Mouse (Mus musculus) embryonic facial prominence, embryonic 14.5 days (tissue): ENCODE data around the gene Nop10. TPM values are rescaled to one million over a fixed set of nuclear protein-coding genes. Genes with fewer than 3 reads are reported as not detected.
"Not testable (repeated sequence)": the region's sequence is repeated elsewhere in the genome, so short reads cannot be mapped to it uniquely, and the experiment has no call there.

Experiments
- ATAC-seq: fragments of 200-750 bp; cut with Nextera tagmentation; 2 replicates; pipeline ENCODE4 v1.8.0; 2017; ENCODE audit warnings: low read depth, moderate number of reproducible peaks, moderate TSS enrichment
- DNase-seq: peaks from one replicate; pipeline ENCODE4 v3.0.0-alpha.2; 2015; ENCODE audit warnings: low spot score
- H3K27ac ChIP-seq: fragments of 300-500 bp; sonication (generic); replicated peaks from 2 replicates; pipeline ENCODE4 v1.5.1; 2014; ENCODE audit warnings: low read depth, mild to moderate bottlenecking, low read length, moderate library complexity
- H3K27me3 ChIP-seq: fragments of 300-500 bp; sonication (generic); replicated peaks from 2 replicates; pipeline ENCODE4 v1.6.1; 2014; ENCODE audit warnings: low read length; ENCODE audit not compliant: control insufficient read depth, insufficient read depth
- H3K36me3 ChIP-seq: fragments of 300-500 bp; sonication (generic); 2 replicates; pipeline ENCODE4 v1.6.1; 2014; ENCODE audit warnings: low read length, mixed read lengths; ENCODE audit not compliant: control insufficient read depth, insufficient read depth
- H3K4me1 ChIP-seq: fragments of 300-500 bp; sonication (generic); 2 replicates; pipeline ENCODE4 v1.6.1; 2014; ENCODE audit warnings: antibody characterized with exemption, low read length; ENCODE audit not compliant: control insufficient read depth, insufficient read depth
- H3K4me2 ChIP-seq: fragments of 300-500 bp; sonication (generic); 2 replicates; pipeline ENCODE4 v1.6.1; 2014; ENCODE audit warnings: low read depth, mild to moderate bottlenecking, low read length, moderate library complexity, mixed read lengths
- H3K4me3 ChIP-seq: fragments of 300-500 bp; sonication (generic); 2 replicates; pipeline ENCODE4 v1.5.1; 2014; ENCODE audit warnings: low read depth, mild to moderate bottlenecking, low read length
- H3K9ac ChIP-seq: fragments of 300-500 bp; sonication (generic); 2 replicates; pipeline ENCODE4 v1.6.1; 2014; ENCODE audit warnings: low read depth, mild to moderate bottlenecking, low read length, moderate library complexity, mixed read lengths
- H3K9me3 ChIP-seq: fragments of 300-500 bp; sonication (generic); 2 replicates; pipeline ENCODE4 v1.6.1; 2016; ENCODE audit warnings: low read length; ENCODE audit not compliant: control insufficient read depth
- WGBS: fragments of 180-500 bp; shearing (Covaris S2); extraction: QIAGEN DNeasy Blood & Tissue Kit; methylation state at CpG from one replicate; pipeline ENCODE4 v1.1.7; 2014; 5-methylcytosine and 5-hydroxymethylcytosine counted together
- polyA plus RNA-seq: library from polyadenylated mRNA; unstranded; fragments of >200 nt; fragmentation: Nextera tagmentation; extraction: Ambion mirVana; gene quantifications from 2 replicates; pipeline ENCODE4 v1.2.1, GENCODE M21; 2014

Nop10 gene
- polyA plus RNA-seq, 1 experiment from 2014 or later: 203 TPM

DNA sequence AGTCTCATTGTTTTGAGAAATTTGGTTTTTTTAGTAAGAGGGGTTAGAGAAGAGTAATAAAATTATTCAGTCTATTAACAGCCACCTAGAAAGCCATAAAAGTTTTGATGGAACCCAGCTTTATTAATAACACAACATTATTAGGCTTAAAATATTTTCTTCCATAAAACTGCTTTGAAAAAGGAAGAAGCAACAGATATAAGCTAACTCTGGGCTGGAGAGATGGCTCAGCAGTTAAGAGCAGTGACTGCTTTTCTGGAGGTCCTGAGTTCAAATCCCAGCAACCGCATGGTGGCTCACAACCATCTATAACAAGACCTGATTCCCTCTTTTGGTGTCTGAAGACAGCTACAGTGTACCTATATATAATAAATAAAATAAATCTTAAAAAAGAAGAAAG is 24.3 kb downstream of the Nop10 start:
- H3K27me3 ChIP-seq, H3K9ac ChIP-seq, DNase-seq, H3K36me3 ChIP-seq, H3K27ac ChIP-seq, H3K4me2 ChIP-seq, ATAC-seq, H3K4me3 ChIP-seq, H3K9me3 ChIP-seq, H3K4me1 ChIP-seq: not testable (repeated sequence)
- WGBS: 93% methylated on average over 1 of the region's 1 CpGs

DNA sequence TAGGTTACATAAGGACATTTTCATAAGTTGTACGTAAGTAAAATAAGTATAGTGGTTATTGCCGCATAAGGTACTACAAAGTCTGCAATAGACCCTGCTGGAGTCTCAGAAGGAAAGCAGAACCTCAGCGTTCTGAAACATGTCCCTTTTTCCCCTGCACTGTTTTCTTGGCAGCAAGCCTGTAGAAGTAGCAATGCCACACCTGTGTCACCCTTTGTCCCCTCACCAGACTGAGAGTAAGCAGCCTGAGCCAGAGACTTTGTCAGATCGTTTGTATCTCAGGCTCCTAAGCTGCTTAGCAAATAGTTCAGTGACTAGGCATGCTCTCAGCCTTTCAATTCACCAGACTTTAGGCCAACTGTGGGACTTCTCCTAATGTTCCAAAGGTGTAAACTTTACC is 25.3 kb downstream of the Nop10 start:
- WGBS: 63% methylated on average over 4 of the region's 4 CpGs
- H3K4me1 ChIP-seq: peaks cover 7% of the 10 kb centered on the region
- peak; percentile 61; the same call in 1 of the 2 replicates for ATAC-seq

GRCm38 (mm10) chr2:112289507-112289906 is 27.8 kb downstream of the Nop10 start:
- Histone ChIP-seq H3K27me3 (no peaks in the 10 kb centered on the region), H3K4me2 (no peak overlapping the region), H3K27ac (no peak overlapping the region), H3K36me3 (no peaks in the 10 kb centered on the region), H3K9ac (no peak overlapping the region), H3K4me1 (no peaks in the 10 kb centered on the region; the same call in 1 of the 2 replicates), H3K9me3 (no peaks in the 10 kb centered on the region), H3K4me3 (no peak overlapping the region)
- ATAC-seq (no peak), DNase-seq (no peak)
- WGBS: 83% methylated on average over 3 of the region's 3 CpGs

More for the DNA sequence above, 25.3 kb downstream of the Nop10 start:
- Histone ChIP-seq H3K27me3 (no peaks in the 10 kb centered on the region), H3K4me2 (no peak overlapping the region), H3K4me3 (no peak overlapping the region), H3K9me3 (no peaks in the 10 kb centered on the region), H3K36me3 (no peaks in the 10 kb centered on the region), H3K27ac (no peak overlapping the region), H3K9ac (no peak overlapping the region)
- peak; percentile 48 for DNase-seq

- H3K36me3 ChIP-seq: no peaks in the 10 kb centered on the region
- DNase-seq (no peak), ATAC-seq (no peak)
- H3K4me1 ChIP-seq: no peaks in the 10 kb centered on the region
- H3K9ac ChIP-seq: no peak overlapping the region
- H3K27ac ChIP-seq: no peak overlapping the region
- WGBS: 83% methylated on average over 2 of the region's 2 CpGs
- no peaks in the 10 kb centered on the region for H3K9me3 ChIP-seq
- H3K4me2 ChIP-seq: no peak overlapping the region
- no peaks in the 10 kb centered on the region for H3K27me3 ChIP-seq
- no peak overlapping the region for H3K4me3 ChIP-seq
These were observed 31.1 kb downstream of the Nop10 start for GRCm38 (mm10) chr2:112292823-112293222.

- no peaks in the 10 kb centered on the region for H3K36me3 ChIP-seq
- no peak for DNase-seq
- no peak overlapping the region for H3K4me3 ChIP-seq
- ATAC-seq: no peak
- H3K4me1 ChIP-seq: no peaks in the 10 kb centered on the region
- H3K27me3 ChIP-seq: no peaks in the 10 kb centered on the region
- WGBS: 79% methylated on average over 3 of the region's 3 CpGs
- no peak overlapping the region for H3K9ac ChIP-seq
- no peaks in the 10 kb centered on the region for H3K9me3 ChIP-seq
- no peak overlapping the region for H3K27ac ChIP-seq
- no peak overlapping the region for H3K4me2 ChIP-seq
These were observed 34.5 kb downstream of the Nop10 start for GRCm38 (mm10) chr2:112296211-112296610.

GRCm38 (mm10) chr2:112298221-112298620 is 36.5 kb downstream of the Nop10 start:
- Histone ChIP-seq H3K4me1 (no peaks in the 10 kb centered on the region), H3K27ac (no peak overlapping the region), H3K9me3 (no peaks in the 10 kb centered on the region), H3K4me3 (no peak overlapping the region), H3K9ac (no peak overlapping the region), H3K36me3 (no peaks in the 10 kb centered on the region), H3K4me2 (no peak overlapping the region), H3K27me3 (no peaks in the 10 kb centered on the region)
- 90% methylated on average over 4 of the region's 4 CpGs for WGBS
- DNase-seq (no peak), ATAC-seq (no peak)

GRCm38 (mm10) chr2:112308671-112309070 is 46.9 kb downstream of the Nop10 start:
- no peak overlapping the region for H3K9ac ChIP-seq
- DNase-seq (no peak), ATAC-seq (no peak)
- no peak overlapping the region for H3K4me2 ChIP-seq
- H3K9me3 ChIP-seq: no peaks in the 10 kb centered on the region
- no peaks in the 10 kb centered on the region for H3K27me3 ChIP-seq
- H3K4me3 ChIP-seq: no peak overlapping the region
- H3K27ac ChIP-seq: no peak overlapping the region
- H3K36me3 ChIP-seq: no peaks in the 10 kb centered on the region
- 85% methylated on average over 3 of the region's 3 CpGs for WGBS
- H3K4me1 ChIP-seq: no peaks in the 10 kb centered on the region

- no peak for ATAC-seq
- Histone ChIP-seq H3K4me1 (no peaks in the 10 kb centered on the region), H3K27ac (no peak overlapping the region), H3K4me3 (no peak overlapping the region), H3K27me3 (no peaks in the 10 kb centered on the region), H3K9ac (no peak overlapping the region), H3K4me2 (no peak overlapping the region), H3K36me3 (no peaks in the 10 kb centered on the region), H3K9me3 (no peaks in the 10 kb centered on the region)
- WGBS: 64% methylated on average over 10 of the region's 10 CpGs
- no peak for DNase-seq
These were observed 47.5 kb downstream of the Nop10 start for GRCm38 (mm10) chr2:112309161-112309600.
